Mouse (Mus musculus) lung, embryonic 16.5 days (tissue): ENCODE results near the gene Egln1. TPM values are rescaled to one million over a fixed set of nuclear protein-coding genes. Genes with fewer than 3 reads are reported as not detected.

ENCODE experiments used
- ATAC-seq: fragments of 200-750 bp; cut with Nextera tagmentation; 2 replicates; pipeline ENCODE4 v1.8.0; 2017; ENCODE audit warnings: low read depth, mild to moderate bottlenecking, moderate library complexity
- H3K27ac ChIP-seq: fragments of 300-500 bp; sonication (generic); 2 replicates; pipeline ENCODE4 v1.5.1; 2014; ENCODE audit warnings: mild to moderate bottlenecking, control low read depth, low read length
- H3K27me3 ChIP-seq: fragments of 300-500 bp; sonication (generic); 2 replicates; pipeline ENCODE4 v1.6.1; 2014; ENCODE audit warnings: low read depth, low read length, mixed read lengths; ENCODE audit not compliant: control insufficient read depth, insufficient read depth
- H3K36me3 ChIP-seq: fragments of 300-500 bp; sonication (generic); 2 replicates; pipeline ENCODE4 v1.6.1; 2014; ENCODE audit warnings: low read length; ENCODE audit not compliant: control insufficient read depth, insufficient read depth
- H3K4me1 ChIP-seq: fragments of 300-500 bp; sonication (generic); replicated peaks from 2 replicates; pipeline ENCODE4 v1.6.1; 2014; ENCODE audit warnings: low read length, mixed read lengths; ENCODE audit not compliant: control insufficient read depth, insufficient read depth
- H3K4me2 ChIP-seq: fragments of 300-500 bp; sonication (generic); 2 replicates; pipeline ENCODE4 v1.6.1; 2014; ENCODE audit warnings: low read depth, low read length, control low read depth
- H3K4me3 ChIP-seq: fragments of 300-500 bp; sonication (generic); 2 replicates; pipeline ENCODE4 v1.5.1; 2014; ENCODE audit warnings: mild to moderate bottlenecking, low read length, control low read depth
- H3K9ac ChIP-seq: fragments of 300-500 bp; sonication (generic); 2 replicates; pipeline ENCODE4 v1.6.1; 2014; ENCODE audit warnings: low read length, control low read depth
- H3K9me3 ChIP-seq: fragments of 300-500 bp; sonication (generic); 2 replicates; pipeline ENCODE4 v1.6.1; 2016; ENCODE audit warnings: low read length; ENCODE audit not compliant: control insufficient read depth
- WGBS: fragments of 180-500 bp; shearing (Covaris S2); extraction: QIAGEN DNeasy Blood & Tissue Kit; methylation state at CpG from one replicate; pipeline ENCODE4 v1.1.7; 2014; 5-methylcytosine and 5-hydroxymethylcytosine counted together
- polyA plus RNA-seq: library from polyadenylated mRNA; unstranded; fragments of >200 nt; fragmentation: Nextera tagmentation; extraction: Ambion mirVana; gene quantifications from 2 replicates; pipeline ENCODE4 v1.2.1, GENCODE M21; 2015

The Egln1 gene
- polyA plus RNA-seq, 1 experiment from 2014 or later = 11.7 TPM

GRCm38 (mm10) chr8:124917741-124918484 lies 31.2 kb downstream of the Egln1 start:
- no peak overlapping the region for H3K9ac ChIP-seq
- H3K27me3 ChIP-seq = no peaks in the 10 kb centered on the region
- H3K9me3 ChIP-seq = no peaks in the 10 kb centered on the region
- no peak overlapping the region for H3K27ac ChIP-seq
- H3K4me1 ChIP-seq = peaks cover 16% of the 10 kb centered on the region
- H3K36me3 ChIP-seq = peaks cover 23% of the 10 kb centered on the region
- H3K4me3 ChIP-seq = no peak overlapping the region
- no peak for ATAC-seq
- no peak overlapping the region for H3K4me2 ChIP-seq
- whole genome bisulfite sequencing = 75% methylated on average over 18 of the region's 18 CpGs

GRCm38 (mm10) chr8:124914061-124914460 lies 35.1 kb downstream of the Egln1 start:
- H3K4me2 ChIP-seq = no peak overlapping the region
- WGBS = 97% methylated on average over 5 of the region's 5 CpGs
- no peaks in the 10 kb centered on the region for H3K9me3 ChIP-seq
- H3K4me3 ChIP-seq = no peak overlapping the region
- no peaks in the 10 kb centered on the region for H3K27me3 ChIP-seq
- no peak for ATAC-seq
- no peak overlapping the region for H3K9ac ChIP-seq
- H3K4me1 ChIP-seq = no peaks in the 10 kb centered on the region
- H3K36me3 ChIP-seq = peaks cover 38% of the 10 kb centered on the region
- H3K27ac ChIP-seq = no peak overlapping the region

- 80% methylated on average over 17 of the region's 17 CpGs for WGBS
- no peaks in the 10 kb centered on the region for H3K4me1 ChIP-seq
- H3K4me3 ChIP-seq = no peak overlapping the region
- H3K9ac ChIP-seq = no peak overlapping the region
- peaks cover 42% of the 10 kb centered on the region for H3K36me3 ChIP-seq
- no peak overlapping the region for H3K27ac ChIP-seq
- H3K9me3 ChIP-seq = no peaks in the 10 kb centered on the region
- ATAC-seq = no peak
- H3K27me3 ChIP-seq = no peaks in the 10 kb centered on the region
- no peak overlapping the region for H3K4me2 ChIP-seq
Observed at GRCm38 (mm10) chr8:124911938-124912872, 36.9 kb downstream of the Egln1 start.

GRCm38 (mm10) chr8:124910349-124910748 lies 38.8 kb downstream of the Egln1 start:
- Histone ChIP-seq H3K27ac (no peak overlapping the region), H3K4me1 (no peaks in the 10 kb centered on the region), H3K4me3 (no peak overlapping the region), H3K9ac (no peak overlapping the region), H3K36me3 (peaks cover 50% of the 10 kb centered on the region), H3K27me3 (no peaks in the 10 kb centered on the region), H3K4me2 (no peak overlapping the region), H3K9me3 (no peaks in the 10 kb centered on the region)
- WGBS = 78% methylated on average over 10 of the region's 10 CpGs
- ATAC-seq = no peak

GRCm38 (mm10) chr8:124909936-124910335 lies 39.2 kb downstream of the Egln1 start:
- Histone ChIP-seq H3K9ac (no peak overlapping the region), H3K9me3 (no peaks in the 10 kb centered on the region), H3K27me3 (no peaks in the 10 kb centered on the region), H3K36me3 (peaks cover 48% of the 10 kb centered on the region), H3K4me2 (no peak overlapping the region), H3K27ac (no peak overlapping the region), H3K4me3 (no peak overlapping the region), H3K4me1 (no peaks in the 10 kb centered on the region)
- WGBS = 89% methylated on average over 16 of the region's 16 CpGs
- no peak for ATAC-seq

GRCm38 (mm10) chr8:124905482-124905881 lies 43.6 kb downstream of the Egln1 start:
- H3K4me2 ChIP-seq = no peak overlapping the region
- H3K9me3 ChIP-seq = no peaks in the 10 kb centered on the region
- H3K9ac ChIP-seq = no peak overlapping the region
- no peak for ATAC-seq
- no peaks in the 10 kb centered on the region for H3K27me3 ChIP-seq
- no peak overlapping the region for H3K27ac ChIP-seq
- 87% methylated on average over 2 of the region's 2 CpGs for WGBS
- peaks cover 48% of the 10 kb centered on the region for H3K36me3 ChIP-seq
- no peak overlapping the region for H3K4me3 ChIP-seq
- no peaks in the 10 kb centered on the region for H3K4me1 ChIP-seq

- Histone ChIP-seq H3K4me1 (peaks cover 7% of the 10 kb centered on the region), H3K36me3 (peaks cover 40% of the 10 kb centered on the region), H3K4me3 (no peak overlapping the region), H3K4me2 (no peak overlapping the region), H3K27ac (no peak overlapping the region), H3K9ac (no peak overlapping the region), H3K27me3 (no peaks in the 10 kb centered on the region), H3K9me3 (no peaks in the 10 kb centered on the region)
- no peak for ATAC-seq
- 90% methylated on average over 15 of the region's 15 CpGs for WGBS
Observed at GRCm38 (mm10) chr8:124903198-124903597, 45.9 kb downstream of the Egln1 start.

- peaks cover 35% of the 10 kb centered on the region for H3K36me3 ChIP-seq
- ATAC-seq = no peak
Observed at GRCm38 (mm10) chr8:124898251-124898905, 50.7 kb downstream of the Egln1 start.

More at GRCm38 (mm10) chr8:124898251-124898905, 50.7 kb downstream of the Egln1 start:
- Histone ChIP-seq H3K4me2 (peak overlapping the region; percentile 89), H3K4me1 (peaks cover 24% of the 10 kb centered on the region), H3K27me3 (no peaks in the 10 kb centered on the region), H3K4me3 (peak overlapping the region; percentile 95), H3K27ac (no peak overlapping the region), H3K9ac (peak overlapping the region; percentile 89), H3K9me3 (no peaks in the 10 kb centered on the region)
- 3% methylated on average over 31 of the region's 31 CpGs for WGBS
